Mouse (Mus musculus): Measurements from ENCODE around the gene Slc22a3. TPM values are rescaled to one million over a fixed set of nuclear protein-coding genes. Genes with fewer than 3 reads are reported as not detected.

Gene Slc22a3
- total and polyA plus RNA-seq, 3 experiments = not detected

DNA sequence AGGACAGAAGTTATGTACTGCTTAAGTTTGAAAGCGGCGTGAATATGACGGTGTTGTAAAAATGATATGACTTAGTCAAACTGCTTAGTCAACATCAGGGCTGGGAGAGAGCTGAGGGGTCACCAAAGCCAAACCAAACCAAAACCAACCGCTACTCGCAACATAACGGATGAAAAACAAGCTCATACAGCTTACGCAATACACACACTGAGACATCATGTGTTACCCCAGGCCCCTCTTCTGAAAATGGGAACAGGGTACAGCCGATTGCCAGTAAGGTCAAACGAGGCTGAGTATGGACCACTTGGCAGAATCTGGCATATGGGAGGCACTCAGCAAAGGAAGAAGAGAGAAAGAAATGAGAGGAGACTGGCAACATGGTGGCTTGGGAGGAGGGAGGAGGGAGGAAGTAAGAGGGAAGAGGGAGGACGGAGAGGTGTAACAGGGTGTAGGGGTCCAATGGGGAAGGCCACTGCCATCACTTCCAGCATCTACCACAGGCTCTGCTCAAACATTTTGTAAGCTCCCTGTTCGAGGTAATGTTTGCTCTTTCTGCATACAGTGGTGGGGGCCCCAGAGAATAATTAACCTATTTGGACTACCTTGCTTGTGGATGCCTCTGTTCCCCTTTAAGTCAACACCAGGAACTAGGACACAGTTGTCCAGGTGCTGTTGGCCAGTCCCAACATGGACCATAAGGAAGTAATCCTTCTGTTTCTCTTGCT, 129.4 kb downstream of the Slc22a3 start, which contains the start of gene Plg:
Gene Plg, plus strand, starts transcription at position 628 of the 725 bp plus-strand sequence.
- Histone ChIP-seq H3K4me3 (replicated peaks in 1 of 3; ENCODE audit: low read depth in 2 of 3, low read length in 2 of 3, poor library complexity in 1 of 3) (no peak within 1 kb of the TSS), H3K4me2 (ENCODE audit: insufficient read depth, low read depth, poor library complexity, severe bottlenecking) (no peak within 1 kb of the TSS), H3K9ac (ENCODE audit: insufficient read depth, low read depth) (no peak within 1 kb of the TSS), H3K79me2 (replicated peaks; ENCODE audit: control insufficient read depth, extremely low read depth, insufficient read depth, poor library complexity, severe bottlenecking) (no peaks in the 10 kb centered on the region), H3K4me1 (ENCODE audit: control insufficient read depth in 1 of 2, insufficient read depth in 2 of 2) (no peaks in the 10 kb centered on the region), H3K27me3 (replicated peaks) (peaks cover 1% of the 10 kb centered on the region), H3K9me3 (replicated peaks; ENCODE audit: low read length) (no peaks in the 10 kb centered on the region), H3K36me3 (replicated peaks in 1 of 2; ENCODE audit: control insufficient read depth in 1 of 2, insufficient read depth in 1 of 2, low read length in 1 of 2) (no peaks in the 10 kb centered on the region), H3K27ac (ENCODE audit: insufficient read depth, low read depth) (no peak within 1 kb of the TSS)
- in situ Hi-C loops (cut with MboI; ENCODE audit: low pct_ligation_motif_present, low pct_unique_long_range_greater_than_20kb, low sequenced_read_pairs) (no loop called here), dilution Hi-C loops (cut with MboI; ENCODE audit: extremely low pct_ligation_motif_present, extremely low pct_unique_long_range_greater_than_20kb, low sequenced_read_pairs) (no loop called here)
- DNase-seq (ENCODE audit: extremely low read depth) = no peak
- TF ChIP-seq MAFK (IDR thresholded peaks at IDR 0.05; ENCODE audit: insufficient replicate concordance, low read length) (no peak), KAT2A (IDR thresholded peaks at IDR 0.05; ENCODE audit: insufficient replicate concordance, low read length) (no peak), E2F4 (IDR thresholded peaks at IDR 0.05; ENCODE audit: insufficient replicate concordance, low read depth, low read length) (no peak), EP300 (IDR thresholded peaks at IDR 0.05; ENCODE audit: low read length) (no peak), CHD2 (IDR thresholded peaks at IDR 0.05; ENCODE audit: low read length) (no peak), ETS1 (conservative IDR thresholded peaks at IDR 0.05; ENCODE audit: low read depth, low read length) (no peak), POLR2AphosphoS2 (IDR thresholded peaks at IDR 0.05; ENCODE audit: low read depth, low read length) (no peak)

DNA sequence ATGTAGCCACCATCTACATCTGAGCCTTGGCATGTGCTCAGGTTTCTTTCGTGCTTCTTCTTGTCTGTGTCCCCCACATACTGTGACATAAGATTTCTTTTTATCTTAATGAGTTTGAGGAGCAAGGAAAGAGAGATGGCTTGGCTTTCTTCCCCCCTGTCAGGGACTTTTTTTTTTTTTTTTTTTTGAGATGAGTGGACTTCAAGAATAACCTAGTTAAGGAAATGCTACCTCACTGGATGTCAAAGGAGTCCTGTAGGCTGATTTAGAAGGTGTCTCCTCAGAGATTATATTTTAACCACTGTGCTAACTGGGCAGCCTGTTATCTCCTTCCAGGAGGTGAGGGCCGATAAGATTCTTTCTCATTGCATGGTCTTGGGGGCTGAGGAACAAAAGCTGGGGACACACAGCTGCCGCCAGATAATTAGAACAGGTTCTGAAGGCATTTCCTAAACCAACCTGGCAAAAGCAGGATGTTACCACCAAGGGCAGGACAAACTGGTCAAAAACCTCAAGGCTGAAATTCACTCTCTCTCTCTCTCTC, 133.8 kb downstream of the Slc22a3 start:
- dilution Hi-C loops (cut with MboI; ENCODE audit: extremely low pct_ligation_motif_present, extremely low pct_unique_long_range_greater_than_20kb, low sequenced_read_pairs) (no loop called here), in situ Hi-C loops (cut with MboI; ENCODE audit: low pct_ligation_motif_present, low pct_unique_long_range_greater_than_20kb, low sequenced_read_pairs) (no loop called here)
- no peak for DNase-seq (ENCODE audit: extremely low read depth)
- no peak overlapping the region for H3K9ac ChIP-seq (ENCODE audit: insufficient read depth, low read depth)
- H3K36me3 ChIP-seq (replicated peaks in 1 of 2; ENCODE audit: control insufficient read depth in 1 of 2, insufficient read depth in 1 of 2, low read length in 1 of 2) = no peaks in the 10 kb centered on the region
- no peak overlapping the region for H3K4me3 ChIP-seq (replicated peaks in 1 of 3; ENCODE audit: low read depth in 2 of 3, low read length in 2 of 3, poor library complexity in 1 of 3)
- TF ChIP-seq CTCF (conservative IDR thresholded peaks at IDR 0.05 in 1 of 2, IDR thresholded peaks at IDR 0.05 in 1 of 2; ENCODE audit: low read depth in 2 of 2, low read length in 2 of 2) (no peak), UBTF (IDR thresholded peaks at IDR 0.05; ENCODE audit: low read depth, low read length) (no peak), BHLHE40 (IDR thresholded peaks at IDR 0.05; ENCODE audit: low read depth, low read length) (no peak), TBP (conservative IDR thresholded peaks at IDR 0.05; ENCODE audit: low read depth, low read length) (no peak), SIN3A (IDR thresholded peaks at IDR 0.05; ENCODE audit: low read length) (no peak), CHD1 (IDR thresholded peaks at IDR 0.05; ENCODE audit: low read depth, low read length) (no peak), SMC3 (IDR thresholded peaks at IDR 0.05; ENCODE audit: low read depth, low read length) (no peak), ETS1 (conservative IDR thresholded peaks at IDR 0.05; ENCODE audit: low read depth, low read length) (no peak), MAZ (IDR thresholded peaks at IDR 0.05; ENCODE audit: low read depth, low read length) (no peak), EP300 (IDR thresholded peaks at IDR 0.05; ENCODE audit: low read length) (no peak), USF2 (conservative IDR thresholded peaks at IDR 0.05; ENCODE audit: low read depth, low read length) (no peak), MXI1 (IDR thresholded peaks at IDR 0.05; ENCODE audit: low read depth, low read length) (no peak), NRF1 (IDR thresholded peaks at IDR 0.05; ENCODE audit: low read depth, low read length) (no peak), PAX5 (IDR thresholded peaks at IDR 0.05; ENCODE audit: low read length) (no peak), USF1 (IDR thresholded peaks at IDR 0.05; ENCODE audit: low read depth, low read length) (no peak), HCFC1 (IDR thresholded peaks at IDR 0.05; ENCODE audit: low read depth, low read length) (no peak), ZNF384 (IDR thresholded peaks at IDR 0.05; ENCODE audit: low read depth, low read length) (no peak), NELFE (IDR thresholded peaks at IDR 0.05; ENCODE audit: low read depth, low read length) (no peak)
- H3K27me3 ChIP-seq (replicated peaks) = peaks cover 1% of the 10 kb centered on the region
- no peaks in the 10 kb centered on the region for H3K79me2 ChIP-seq (replicated peaks; ENCODE audit: control insufficient read depth, extremely low read depth, insufficient read depth, poor library complexity, severe bottlenecking)
- peaks cover 8 to 10% of the 10 kb centered on the region in 2 experiments for H3K4me1 ChIP-seq (ENCODE audit: control insufficient read depth in 1 of 2, insufficient read depth in 2 of 2)
- H3K9me3 ChIP-seq (replicated peaks; ENCODE audit: low read length) = no peaks in the 10 kb centered on the region
- no peak overlapping the region for H3K4me2 ChIP-seq (ENCODE audit: insufficient read depth, low read depth, poor library complexity, severe bottlenecking)
- no peak overlapping the region for H3K27ac ChIP-seq (ENCODE audit: insufficient read depth, low read depth)
